Mouse (Mus musculus) liver, embryonic 14.5 days (tissue): ENCODE results near the gene Tmem126a.

Experiments
- CTCF ChIP-seq: IDR thresholded peaks from 2 replicates; pipeline ENCODE4 v1.5.1; 2016; ENCODE audit warnings: antibody characterized with exemption, low read depth, control low read depth
- EP300 ChIP-seq: IDR thresholded peaks from 2 replicates; pipeline ENCODE4 v1.6.1; 2016; ENCODE audit warnings: antibody characterized with exemption, low read depth

GRCm38 (mm10) chr7:90432221-90432620, 24.8 kb downstream of the Tmem126a start:
- TF ChIP-seq EP300 (no peak), CTCF (no peak)
